Mouse (Mus musculus) kidney, postnatal 4 days (tissue): Measurements from ENCODE around the gene Dennd1a.

ENCODE experiments used
- DNase-seq, 2 experiments: peaks; one replicate each; pipeline ENCODE4 v3.0.0; 2021; ENCODE audit warnings: mixed read lengths in 2 of 2

Dennd1a gene

GRCm38 (mm10) chr2:38161484-38161883, 125.7 kb downstream of the Dennd1a start:
- DNase-seq: no peak

GRCm38 (mm10) chr2:38159736-38160135, 127.5 kb downstream of the Dennd1a start:
- no peak for DNase-seq

DNA sequence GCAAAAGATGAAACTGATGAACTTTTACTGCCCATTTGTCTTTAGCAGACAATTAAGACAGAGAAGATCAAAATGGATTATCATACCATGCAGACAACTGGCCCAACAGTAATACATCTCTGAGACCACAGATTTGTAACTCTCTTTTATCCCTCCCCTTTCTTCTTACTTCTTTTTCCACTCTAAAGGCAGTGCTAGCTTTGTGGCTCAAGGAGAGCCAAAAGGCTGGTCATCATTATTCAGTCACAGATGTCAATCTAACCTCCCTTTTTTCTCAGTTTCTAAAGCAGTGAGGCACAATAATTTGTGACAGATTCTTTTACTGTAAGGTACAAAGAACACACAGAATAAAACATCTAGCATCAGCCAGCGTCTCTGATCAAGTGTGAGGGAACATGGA, 130.2 kb downstream of the Dennd1a start:
- no peak for DNase-seq

- DNase-seq: no peak
Measured at GRCm38 (mm10) chr2:38156001-38156400, 131.2 kb downstream of the Dennd1a start.

DNA sequence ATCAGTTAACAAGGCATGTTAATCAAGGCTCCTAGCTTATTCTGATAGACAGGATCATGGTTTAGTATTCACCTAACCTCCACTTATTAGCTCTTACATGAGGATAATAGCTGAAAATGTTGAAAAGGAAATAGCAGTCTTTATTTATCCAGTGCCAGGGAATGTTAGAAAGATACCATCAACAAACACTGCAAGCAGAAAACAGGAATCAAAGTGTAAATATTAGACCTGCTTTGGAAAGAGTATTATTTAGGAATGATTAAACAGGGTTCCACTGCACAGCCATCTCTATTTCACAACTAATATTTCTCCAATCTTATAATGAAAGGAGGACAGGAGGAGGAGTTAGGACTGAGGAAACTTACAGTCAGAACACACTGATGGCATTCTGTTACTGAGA, 142.4 kb downstream of the Dennd1a start:
- no peak for DNase-seq

- no peak for DNase-seq
Measured at GRCm38 (mm10) chr2:38144067-38144779, 143.0 kb downstream of the Dennd1a start.

- no peak for DNase-seq
Measured at GRCm38 (mm10) chr2:38142905-38143304, 144.3 kb downstream of the Dennd1a start.

- no peak for DNase-seq
Measured at GRCm38 (mm10) chr2:38142210-38142609, 145.0 kb downstream of the Dennd1a start.

- DNase-seq: no peak
Measured at GRCm38 (mm10) chr2:38139536-38139935, 147.7 kb downstream of the Dennd1a start.

- DNase-seq: no peak
Measured at GRCm38 (mm10) chr2:38137086-38137485, 150.1 kb downstream of the Dennd1a start.

- peak in 1 of 2 experiments; percentile 28 for DNase-seq
Measured at GRCm38 (mm10) chr2:38135427-38135826, 151.8 kb downstream of the Dennd1a start.

- no peak for DNase-seq
Measured at GRCm38 (mm10) chr2:38133036-38133825, 154.0 kb downstream of the Dennd1a start.

DNA sequence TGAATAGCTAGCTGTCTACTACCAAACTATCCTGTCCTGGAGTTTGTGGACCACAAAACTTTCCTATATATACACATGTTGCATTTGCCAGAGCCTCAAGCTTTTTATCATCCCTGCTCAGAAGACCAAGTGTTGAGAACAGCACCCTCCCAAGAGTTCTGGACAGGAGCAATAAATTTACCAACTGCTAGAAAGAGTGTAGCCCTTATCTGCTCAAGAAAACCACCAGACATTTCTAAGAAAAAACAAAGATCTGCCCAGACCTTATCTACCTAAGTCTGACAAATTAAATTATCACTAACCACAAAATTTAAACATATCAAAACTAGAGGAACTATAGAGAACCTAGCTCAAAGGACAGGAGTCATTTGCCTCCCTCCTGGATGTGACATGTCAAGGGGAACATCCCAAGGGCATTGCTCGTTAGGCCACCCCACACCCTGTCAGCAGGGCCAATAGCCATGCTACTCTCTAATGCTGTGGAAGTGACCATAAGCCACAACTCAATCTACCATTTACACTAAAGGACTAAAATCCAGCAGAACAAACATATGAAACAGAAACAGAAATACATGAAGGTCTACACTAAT, 154.9 kb downstream of the Dennd1a start:
- no peak for DNase-seq

DNA sequence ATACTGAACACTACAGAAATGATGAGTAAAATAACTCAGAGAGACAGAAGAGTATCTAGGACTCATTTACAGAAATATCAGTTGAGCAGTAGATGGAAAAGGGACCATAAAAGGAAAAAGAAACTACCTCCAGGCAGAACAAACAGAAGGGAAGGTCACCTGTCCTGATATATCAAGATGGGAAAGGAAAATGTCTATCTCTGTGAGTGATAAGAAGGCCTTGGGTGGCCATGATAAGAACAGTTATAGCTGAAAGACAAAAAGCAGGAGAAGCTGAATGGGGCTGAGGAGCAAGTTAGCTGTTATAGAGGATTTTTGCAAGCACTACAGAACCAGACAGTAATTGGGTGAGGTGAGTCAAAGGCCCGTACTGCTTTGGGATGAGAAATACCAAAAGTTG, 155.7 kb downstream of the Dennd1a start:
- DNase-seq: no peak

- no peak for DNase-seq
Measured at GRCm38 (mm10) chr2:38129961-38130802, 157.0 kb downstream of the Dennd1a start.

DNA sequence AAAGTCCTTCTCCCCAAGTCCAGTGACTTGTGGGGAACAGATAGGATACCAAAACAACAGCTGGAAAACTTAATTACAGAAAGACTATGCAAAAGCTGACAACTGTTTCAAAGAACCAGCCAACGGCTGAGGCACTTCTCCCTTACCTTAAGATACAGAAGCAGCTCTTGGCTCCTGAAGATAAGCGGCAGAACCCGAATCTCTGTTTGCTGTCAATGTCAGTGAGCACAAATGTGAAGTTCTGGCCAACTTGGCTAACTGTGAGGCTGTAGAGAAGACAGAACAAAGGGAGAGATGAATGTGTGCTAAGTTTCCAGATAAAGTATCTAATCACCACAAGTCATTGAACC, 160.8 kb downstream of the Dennd1a start:
- DNase-seq: no peak

GRCm38 (mm10) chr2:38125671-38126382, 161.4 kb downstream of the Dennd1a start:
- no peak for DNase-seq

DNA sequence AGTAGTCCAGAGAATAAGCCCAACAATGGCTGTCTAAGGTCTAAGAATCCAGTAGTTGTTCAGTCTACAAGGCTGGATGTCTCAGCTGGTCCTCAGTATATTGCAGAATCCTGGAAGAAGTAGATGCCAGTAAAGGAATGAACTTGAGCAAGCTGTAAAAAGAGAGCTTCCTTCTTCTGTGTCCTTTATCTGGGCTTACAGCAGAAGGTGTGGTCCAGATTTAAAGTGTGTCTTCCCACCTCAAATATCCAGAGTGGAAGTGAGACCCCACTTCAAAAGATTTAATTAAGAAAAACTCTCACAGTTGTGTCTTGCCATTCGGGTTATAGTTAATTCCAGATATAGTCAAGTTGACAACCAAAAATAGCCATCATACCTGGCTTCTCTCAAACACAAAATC, 162.5 kb downstream of the Dennd1a start:
- no peak for DNase-seq

GRCm38 (mm10) chr2:38115000-38115399, 172.2 kb downstream of the Dennd1a start:
- no peak for DNase-seq

- peak; percentile 20 to 35 for DNase-seq
Measured at GRCm38 (mm10) chr2:38111655-38112351, 175.4 kb downstream of the Dennd1a start.

- no peak for DNase-seq
Measured at GRCm38 (mm10) chr2:38108586-38108985, 178.6 kb downstream of the Dennd1a start.

DNA sequence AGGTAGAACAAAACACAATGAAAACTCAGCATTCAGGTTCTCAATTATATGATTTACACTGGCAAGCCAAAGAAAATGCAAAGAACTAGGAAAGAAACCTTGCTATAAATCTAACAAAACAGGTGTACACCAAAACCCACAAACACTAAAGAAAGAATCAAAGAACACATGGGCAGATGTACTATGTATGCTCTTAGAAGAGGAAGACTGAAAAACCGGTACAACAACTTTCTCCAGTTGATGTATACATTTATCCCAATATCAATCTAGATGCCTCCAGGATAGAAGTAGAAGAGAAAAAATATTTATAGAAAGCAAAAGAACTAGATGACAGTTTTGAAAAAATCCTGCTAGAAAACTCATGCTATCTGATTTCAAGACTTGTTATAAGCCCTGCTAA, 184.5 kb downstream of the Dennd1a start:
- no peak for DNase-seq
